Mouse (Mus musculus) limb, embryonic 15.5 days (tissue): ENCODE measurements around the gene Pms1. TPM values are rescaled to one million over a fixed set of nuclear protein-coding genes. Genes with fewer than 3 reads are reported as not detected.
"Not testable (repeated sequence)": the region's sequence is repeated elsewhere in the genome, so short reads cannot be mapped to it uniquely, and the experiment has no call there.

ENCODE experiments used
- ATAC-seq: fragments of 200-750 bp; cut with Nextera tagmentation; 2 replicates; pipeline ENCODE4 v1.8.0; 2017; ENCODE audit warnings: low read depth, moderate TSS enrichment; ENCODE audit not compliant: insufficient number of reproducible peaks, low FRiP score, low TSS enrichment
- H3K27ac ChIP-seq: fragments of 300-500 bp; sonication (generic); 2 replicates; pipeline ENCODE4 v1.5.1; 2015; ENCODE audit warnings: moderate library complexity, mild to moderate bottlenecking, inconsistent platforms
- H3K27me3 ChIP-seq: fragments of 300-500 bp; sonication (generic); 2 replicates; pipeline ENCODE4 v1.6.1; 2015; ENCODE audit warnings: inconsistent platforms
- H3K36me3 ChIP-seq: fragments of 300-500 bp; sonication (generic); 2 replicates; pipeline ENCODE4 v1.6.1; 2015; ENCODE audit warnings: inconsistent platforms
- H3K4me1 ChIP-seq: fragments of 300-500 bp; sonication (generic); 2 replicates; pipeline ENCODE4 v1.6.1; 2015; ENCODE audit warnings: inconsistent platforms
- H3K4me2 ChIP-seq: fragments of 300-500 bp; sonication (generic); 2 replicates; pipeline ENCODE4 v1.6.1; 2015; ENCODE audit warnings: mild to moderate bottlenecking, inconsistent platforms
- H3K4me3 ChIP-seq: fragments of 300-500 bp; sonication (generic); 2 replicates; pipeline ENCODE4 v1.5.1; 2015; ENCODE audit warnings: mild to moderate bottlenecking, inconsistent platforms
- H3K9ac ChIP-seq: fragments of 300-500 bp; sonication (generic); 2 replicates; pipeline ENCODE4 v1.6.1; 2015; ENCODE audit warnings: inconsistent platforms
- H3K9me3 ChIP-seq: fragments of 300-500 bp; sonication (generic); 2 replicates; pipeline ENCODE4 v1.6.1; 2016; ENCODE audit warnings: inconsistent platforms
- WGBS: fragments of 180-500 bp; shearing (Covaris S2); methylation state at CpG from one replicate; pipeline ENCODE4 v1.1.7; 2015; 5-methylcytosine and 5-hydroxymethylcytosine counted together
- polyA plus RNA-seq: library from polyadenylated mRNA; unstranded; fragments of >200 nt; fragmentation: Nextera tagmentation; extraction: Ambion mirVana; gene quantifications from 2 replicates; pipeline ENCODE4 v1.2.1, GENCODE M21; 2015

Pms1 gene
- polyA plus RNA-seq, 1 experiment from 2014 or later = 16.5 TPM

DNA sequence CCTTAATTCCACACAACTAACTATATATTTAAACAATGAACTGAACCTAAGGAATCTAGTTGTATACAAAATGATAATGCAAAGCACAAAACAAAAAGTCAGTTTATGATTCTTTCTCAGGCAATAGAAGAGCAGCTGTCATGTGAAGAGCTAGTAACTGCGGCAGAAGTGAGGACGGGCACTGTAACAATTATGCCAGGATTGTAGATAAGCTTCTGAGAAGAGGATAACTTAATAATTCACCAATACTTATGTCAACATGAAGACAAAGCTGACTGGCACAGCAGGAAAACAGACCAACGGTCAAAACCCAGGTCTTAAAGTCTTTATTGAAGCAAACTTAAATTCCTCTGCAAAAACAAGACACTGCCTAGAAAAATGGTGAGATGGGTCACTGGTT, 5.6 kb downstream of the Pms1 start:
- Histone ChIP-seq H3K9me3 (no peaks in the 10 kb centered on the region), H3K36me3 (peaks cover 7% of the 10 kb centered on the region; the same call in 1 of the 2 replicates), H3K27me3 (no peaks in the 10 kb centered on the region), H3K9ac (no peak overlapping the region), H3K4me1 (0 out of 2 replicates have a peak, but pooled peaks cover 5% of the 10 kb centered on the region), H3K4me3 (no peak overlapping the region), H3K27ac (no peak overlapping the region), H3K4me2 (no peak overlapping the region)
- no peak for ATAC-seq
- 82% methylated on average over 3 of the region's 3 CpGs for WGBS

DNA sequence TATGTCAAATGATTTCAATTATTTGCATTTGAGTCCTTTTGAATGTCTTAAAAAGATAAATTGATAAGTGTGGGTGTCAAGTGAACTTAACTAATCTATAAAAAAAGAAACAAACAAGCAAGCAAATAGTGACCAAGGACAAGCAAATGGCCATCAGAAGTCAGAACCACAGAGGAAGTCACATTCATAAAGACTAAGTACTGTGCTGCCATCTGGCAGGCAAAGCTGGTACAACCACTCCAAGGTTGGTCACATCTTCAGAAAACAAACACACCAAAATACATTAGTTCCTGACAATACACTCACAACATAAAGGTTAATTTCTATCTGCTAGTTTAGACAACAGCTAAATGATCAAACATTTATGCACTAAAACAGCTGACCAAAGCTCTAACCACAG, 24.2 kb downstream of the Pms1 start:
- ATAC-seq = no peak
- H3K9ac ChIP-seq = no peak overlapping the region
- H3K4me2 ChIP-seq = no peak overlapping the region
- no peak overlapping the region for H3K27ac ChIP-seq
- no peaks in the 10 kb centered on the region for H3K9me3 ChIP-seq
- H3K36me3 ChIP-seq = peaks cover 4% of the 10 kb centered on the region; the same call in 1 of the 2 replicates
- no peaks in the 10 kb centered on the region for H3K27me3 ChIP-seq
- no peaks in the 10 kb centered on the region for H3K4me1 ChIP-seq
- no peak overlapping the region for H3K4me3 ChIP-seq

DNA sequence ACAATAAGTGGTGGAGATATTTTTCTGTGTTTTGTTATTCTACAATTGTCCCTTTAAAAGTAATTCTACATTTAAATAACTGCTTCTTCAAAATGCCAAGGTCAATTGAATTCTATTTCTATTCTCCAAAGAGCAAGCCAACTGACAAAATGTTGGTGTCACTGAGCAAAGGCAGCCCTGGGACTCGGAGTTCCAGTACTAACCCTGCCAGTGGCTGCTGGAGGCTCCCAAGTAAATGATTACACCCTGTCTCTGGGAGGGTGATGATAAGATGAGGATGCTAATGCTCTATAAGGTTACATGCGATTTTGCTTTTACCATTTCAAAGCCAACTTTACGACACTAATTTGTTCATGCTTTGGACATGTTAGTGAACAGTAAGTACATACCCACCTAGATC, 26.9 kb downstream of the Pms1 start:
- no peaks in the 10 kb centered on the region for H3K4me1 ChIP-seq
- H3K4me3 ChIP-seq = no peak overlapping the region
- WGBS = 85% methylated on average over 3 of the region's 3 CpGs
- H3K27me3 ChIP-seq = no peaks in the 10 kb centered on the region
- H3K9me3 ChIP-seq = no peaks in the 10 kb centered on the region
- no peak overlapping the region for H3K9ac ChIP-seq
- ATAC-seq = no peak
- H3K27ac ChIP-seq = no peak overlapping the region
- peaks cover 7% of the 10 kb centered on the region for H3K36me3 ChIP-seq
- no peak overlapping the region for H3K4me2 ChIP-seq

GRCm38 (mm10) chr1:53264958-53265612, 31.7 kb downstream of the Pms1 start:
- H3K27me3 ChIP-seq, H3K27ac ChIP-seq, H3K4me2 ChIP-seq, H3K4me1 ChIP-seq, H3K9me3 ChIP-seq, H3K36me3 ChIP-seq, ATAC-seq, H3K4me3 ChIP-seq, H3K9ac ChIP-seq: not testable (repeated sequence)

- Histone ChIP-seq H3K36me3 (no peaks in the 10 kb centered on the region; the same call in 1 of the 2 replicates), H3K4me2 (no peak overlapping the region), H3K4me1 (no peaks in the 10 kb centered on the region), H3K9ac (no peak overlapping the region), H3K9me3 (no peaks in the 10 kb centered on the region), H3K27me3 (no peaks in the 10 kb centered on the region), H3K4me3 (no peak overlapping the region), H3K27ac (no peak overlapping the region)
- no peak for ATAC-seq
- WGBS = 55% methylated on average over 1 of the region's 1 CpGs
Observed at GRCm38 (mm10) chr1:53226063-53226462, 70.8 kb downstream of the Pms1 start.

DNA sequence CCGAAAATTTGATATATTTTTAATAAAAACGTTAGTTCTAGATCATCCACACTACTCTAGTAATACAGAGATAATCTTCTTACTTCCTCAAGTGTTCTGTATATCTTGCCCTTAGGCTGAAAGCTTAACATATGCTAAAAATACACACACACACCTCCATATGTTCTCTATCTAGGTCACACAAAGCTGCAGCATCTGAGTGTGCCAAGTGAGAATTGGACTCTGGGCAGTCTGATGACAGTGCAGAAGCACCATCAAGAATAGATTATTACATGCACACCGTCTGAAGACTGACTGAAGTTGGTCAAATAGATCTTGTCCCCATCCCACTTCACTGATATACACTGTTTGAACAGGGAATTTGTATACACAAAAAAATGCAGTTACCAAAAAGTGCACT, 71.2 kb downstream of the Pms1 start:
- H3K4me2 ChIP-seq = no peak overlapping the region
- 74% methylated on average over 3 of the region's 3 CpGs for WGBS
- ATAC-seq = no peak

DNA sequence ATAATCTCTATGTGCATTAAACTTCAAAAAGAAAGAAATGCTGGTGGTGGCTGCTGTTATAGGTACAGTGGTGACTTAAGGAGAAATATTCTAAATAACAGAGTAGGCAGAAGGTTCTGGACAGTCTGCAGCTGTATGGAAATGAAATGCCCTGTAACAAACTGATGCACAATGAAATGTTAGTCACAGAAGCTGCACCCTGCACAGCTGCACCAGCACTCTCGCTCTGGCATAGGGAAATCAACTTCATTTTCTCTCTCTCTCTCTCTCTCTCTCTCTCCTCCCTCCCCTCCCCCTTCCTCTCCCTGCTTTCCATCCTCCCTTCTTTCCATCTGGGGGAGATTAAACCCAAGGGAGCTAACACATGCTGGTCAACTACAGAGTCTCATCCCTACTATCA, 72.0 kb downstream of the Pms1 start:
- Histone ChIP-seq H3K27me3 (no peaks in the 10 kb centered on the region), H3K9ac (no peak overlapping the region), H3K4me2 (no peak overlapping the region), H3K4me1 (no peaks in the 10 kb centered on the region), H3K27ac (no peak overlapping the region), H3K9me3 (no peaks in the 10 kb centered on the region), H3K4me3 (no peak overlapping the region), H3K36me3 (no peaks in the 10 kb centered on the region; the same call in 1 of the 2 replicates)
- no peak for ATAC-seq
- 58% methylated on average over 1 of the region's 1 CpGs for WGBS

More for the DNA sequence above, 71.2 kb downstream of the Pms1 start:
- Histone ChIP-seq H3K4me1 (no peaks in the 10 kb centered on the region), H3K4me3 (no peak overlapping the region), H3K27me3 (no peaks in the 10 kb centered on the region), H3K9ac (no peak overlapping the region), H3K27ac (no peak overlapping the region), H3K9me3 (no peaks in the 10 kb centered on the region), H3K36me3 (no peaks in the 10 kb centered on the region; the same call in 1 of the 2 replicates)

DNA sequence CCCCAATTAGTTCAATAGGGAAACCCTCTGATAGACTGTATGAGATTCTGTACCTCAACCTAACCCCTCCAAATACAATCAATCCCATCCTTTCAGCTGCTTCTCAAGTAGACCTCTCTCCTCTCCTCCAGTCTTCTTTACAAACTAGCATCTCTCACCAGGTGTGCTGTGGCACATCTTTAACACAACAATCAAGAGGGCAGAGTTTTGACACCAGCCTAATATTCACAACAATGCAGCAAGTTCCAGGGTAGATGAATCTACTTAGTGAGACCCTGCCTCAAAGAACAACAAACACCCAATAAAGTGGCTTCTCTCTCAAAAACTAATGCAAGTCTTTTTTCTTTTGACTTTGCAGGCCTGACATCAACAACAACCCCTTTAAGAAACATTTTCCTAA, 86.7 kb downstream of the Pms1 start:
- no peak for ATAC-seq
- H3K4me1 ChIP-seq = 0 out of 2 replicates have a peak, but pooled peaks cover 6% of the 10 kb centered on the region
- no peak overlapping the region for H3K9ac ChIP-seq
- no peaks in the 10 kb centered on the region for H3K9me3 ChIP-seq
- H3K4me2 ChIP-seq = no peak overlapping the region
- no peak overlapping the region for H3K4me3 ChIP-seq
- H3K27ac ChIP-seq = no peak overlapping the region
- H3K27me3 ChIP-seq = no peaks in the 10 kb centered on the region
- 0 out of 2 replicates have a peak, but pooled peaks cover 2% of the 10 kb centered on the region for H3K36me3 ChIP-seq

GRCm38 (mm10) chr1:53203902-53204301, 92.9 kb downstream of the Pms1 start:
- Histone ChIP-seq H3K27ac (no peak overlapping the region), H3K4me2 (no peak overlapping the region), H3K9ac (no peak overlapping the region), H3K9me3 (no peaks in the 10 kb centered on the region), H3K4me1 (peaks cover 6% of the 10 kb centered on the region; the same call in 1 of the 2 replicates), H3K4me3 (no peak overlapping the region), H3K27me3 (no peaks in the 10 kb centered on the region), H3K36me3 (0 out of 2 replicates have a peak, but pooled peaks cover 2% of the 10 kb centered on the region)
- no peak for ATAC-seq
- WGBS = 93% methylated on average over 2 of the region's 2 CpGs

DNA sequence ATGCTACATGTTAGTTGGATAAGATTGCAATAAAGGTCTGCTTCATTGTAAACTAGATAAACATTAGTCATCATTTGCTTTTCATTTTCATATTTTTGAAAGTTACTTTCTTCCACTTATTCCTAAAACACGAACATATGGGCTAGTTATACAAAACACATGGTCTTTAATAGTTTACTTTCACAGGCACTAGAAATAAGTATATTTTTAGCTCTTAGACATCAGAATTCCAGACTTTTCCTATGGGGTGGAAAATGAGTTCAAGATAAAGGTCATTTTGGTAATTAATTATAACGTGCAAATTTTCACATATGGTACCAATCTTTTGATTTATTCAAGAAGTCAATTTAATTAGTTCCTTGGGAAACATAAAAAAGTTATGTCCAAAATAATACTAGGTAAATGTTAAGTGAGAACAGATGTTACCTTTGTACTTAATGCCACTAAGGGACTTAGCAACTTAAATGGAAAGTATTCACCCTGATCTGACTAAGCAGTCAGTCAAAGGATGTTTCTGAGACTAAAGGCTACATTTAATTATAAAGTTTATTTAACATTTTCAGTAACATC, 95.1 kb downstream of the Pms1 start:
- whole genome bisulfite sequencing = 31% methylated on average over 2 of the region's 2 CpGs
- Histone ChIP-seq H3K9me3 (no peaks in the 10 kb centered on the region), H3K9ac (no peak overlapping the region), H3K4me3 (no peak overlapping the region), H3K4me2 (no peak overlapping the region), H3K27me3 (no peaks in the 10 kb centered on the region), H3K36me3 (0 out of 2 replicates have a peak, but pooled peaks cover 2% of the 10 kb centered on the region), H3K4me1 (peaks cover 9% of the 10 kb centered on the region; the same call in 1 of the 2 replicates), H3K27ac (no peak overlapping the region)
- no peak for ATAC-seq

GRCm38 (mm10) chr1:53194536-53194935, 102.3 kb downstream of the Pms1 start:
- no peak overlapping the region for H3K4me3 ChIP-seq
- H3K27me3 ChIP-seq = no peaks in the 10 kb centered on the region
- no peak for ATAC-seq
- H3K36me3 ChIP-seq = no peaks in the 10 kb centered on the region
- no peaks in the 10 kb centered on the region for H3K9me3 ChIP-seq
- no peak overlapping the region for H3K27ac ChIP-seq
- H3K4me2 ChIP-seq = no peak overlapping the region
- H3K9ac ChIP-seq = no peak overlapping the region
- H3K4me1 ChIP-seq = peaks cover 4% of the 10 kb centered on the region; the same call in 1 of the 2 replicates
- 86% methylated on average over 3 of the region's 3 CpGs for WGBS

- Histone ChIP-seq H3K36me3 (no peaks in the 10 kb centered on the region), H3K27me3 (no peaks in the 10 kb centered on the region), H3K9me3 (no peaks in the 10 kb centered on the region), H3K9ac (no peak overlapping the region), H3K4me3 (no peak overlapping the region), H3K27ac (no peak overlapping the region), H3K4me1 (no peaks in the 10 kb centered on the region), H3K4me2 (no peak overlapping the region)
- no peak for ATAC-seq
- 72% methylated on average over 3 of the region's 3 CpGs for WGBS
Observed at GRCm38 (mm10) chr1:53191234-53191633, 105.6 kb downstream of the Pms1 start.
